Mouse (Mus musculus): ENCODE measurements at regions not wholly inside any gene's neighbourhood (a gene's known extent, or its start where the extent isn't known, plus 50 kb on each side); places are given as distances from the start of the nearest gene placed in this dataset.

- no peak for TF ChIP-seq POLR2A (IDR thresholded peaks at IDR 0.05; ENCODE audit: borderline replicate concordance, extremely low read depth, low read depth, low read length)
- TF ChIP-seq CTCF (IDR thresholded peaks at IDR 0.05; ENCODE audit: insufficient read depth, low read length) = no peak
Measured at GRCm38 (mm10) chr3:41171310-41171709, 88.5 kb upstream of the Pgrmc2 start.
